Mouse (Mus musculus): ENCODE data around the gene Fxr1. TPM values are rescaled to one million over a fixed set of nuclear protein-coding genes. Genes with fewer than 3 reads are reported as not detected.
A peak's percentile ranks its signal among the peaks of the same experiment; 100 is the strongest.
"Not testable (repeated sequence)": the region's sequence is repeated elsewhere in the genome, so short reads cannot be mapped to it uniquely, and the experiment has no call there.

Fxr1 gene
- polyA plus RNA-seq, 1 experiment from 2014 or later, result 35.4 TPM

DNA sequence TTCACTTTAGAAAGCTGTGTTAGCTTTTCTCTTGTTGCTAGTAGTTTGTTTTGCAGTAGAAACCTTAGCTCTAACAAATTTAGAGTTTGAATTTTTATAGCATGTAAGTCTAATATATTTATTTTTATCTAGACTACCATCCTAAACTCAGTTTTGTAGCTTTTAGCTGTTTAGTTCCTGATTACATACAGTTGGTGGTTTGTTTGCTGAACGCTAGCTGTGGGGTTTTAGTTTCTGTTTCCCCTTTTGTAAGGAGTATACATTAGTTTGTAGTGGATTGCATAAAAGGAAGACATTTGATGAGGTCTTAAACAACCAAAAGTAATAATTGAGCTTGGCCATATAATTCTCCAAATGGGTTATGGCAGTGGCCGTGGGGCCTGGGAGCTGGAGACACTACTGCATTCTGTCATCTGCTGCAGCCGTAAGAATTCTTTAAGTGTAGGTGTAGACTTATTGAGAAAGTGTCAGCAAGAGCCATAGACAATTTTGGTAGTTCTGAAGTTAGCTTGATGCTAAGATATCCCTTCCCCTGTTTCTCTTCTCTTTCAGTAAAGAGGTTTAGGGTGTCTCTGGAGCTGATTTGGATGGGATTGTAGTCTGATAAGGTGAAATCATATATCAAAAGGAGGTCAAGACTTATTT, 14.1 kb downstream of the Fxr1 start:
- H3K4me3 ChIP-seq (ENCODE audit: low read length), result no peak overlapping the region
- H3K9me3 ChIP-seq (ENCODE audit: control insufficient read depth, low read length), result no peaks in the 10 kb centered on the region
- no peak overlapping the region for H3K27ac ChIP-seq (ENCODE audit: low read depth, low read length)
- ATAC-seq, result no peak
- WGBS, result 78% methylated on average over 3 of the region's 3 CpGs
- H3K9ac ChIP-seq (ENCODE audit: low read depth, low read length), result no peak overlapping the region
- H3K27me3 ChIP-seq (replicated peaks; ENCODE audit: control insufficient read depth, insufficient read depth, low read length), result no peaks in the 10 kb centered on the region
- no peaks in the 10 kb centered on the region for H3K36me3 ChIP-seq (ENCODE audit: control insufficient read depth, insufficient read depth, low read length)
- H3K4me2 ChIP-seq (ENCODE audit: low read length), result no peak overlapping the region
- H3K4me1 ChIP-seq (ENCODE audit: control insufficient read depth, insufficient read depth, low read depth, low read length), result peaks cover 6% of the 10 kb centered on the region; the same call in 1 of the 2 replicates

DNA sequence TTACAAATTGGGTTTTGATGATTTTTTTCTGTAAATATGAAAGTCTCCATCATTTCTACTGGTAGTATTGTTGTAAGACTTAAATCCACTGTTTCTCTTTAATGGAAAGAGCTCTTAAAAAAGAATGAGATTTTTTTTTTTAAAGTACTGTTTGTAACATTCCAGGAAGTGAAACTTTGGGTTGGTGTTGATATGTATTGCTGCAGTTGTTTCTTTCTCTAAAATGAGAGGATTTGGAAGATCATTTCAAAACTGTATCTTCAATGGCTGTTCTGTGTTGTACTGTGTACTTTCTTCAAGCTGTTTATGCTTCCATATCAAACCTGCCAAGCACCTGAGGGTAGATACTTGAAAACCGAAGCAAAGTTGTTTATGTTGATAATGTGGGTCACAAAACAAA, 15.1 kb downstream of the Fxr1 start:
- no peaks in the 10 kb centered on the region for H3K36me3 ChIP-seq (ENCODE audit: control insufficient read depth, insufficient read depth, low read length)

DNA sequence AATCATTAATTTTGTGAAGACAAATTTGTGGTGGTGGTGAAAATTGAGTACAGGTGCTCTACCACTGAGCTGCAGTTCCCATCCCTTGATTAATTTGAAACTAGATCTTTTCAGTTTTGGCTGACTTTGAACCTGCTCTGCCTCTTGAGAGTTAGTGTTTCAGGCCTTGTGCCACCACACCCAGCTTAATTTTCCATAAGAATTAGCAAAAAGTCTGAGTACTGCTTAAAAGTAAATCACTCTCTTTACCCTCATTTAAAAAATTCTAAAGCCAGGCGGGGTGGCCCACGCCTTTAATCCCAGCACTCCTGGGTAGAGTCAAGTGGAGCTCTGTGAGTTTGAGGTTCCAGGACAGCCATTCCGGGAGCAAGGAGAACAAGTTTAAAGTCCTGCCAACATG, 16.0 kb downstream of the Fxr1 start:
- Histone ChIP-seq H3K27ac (ENCODE audit: low read depth, low read length) (no peak overlapping the region), H3K9me3 (ENCODE audit: control insufficient read depth, low read length) (no peaks in the 10 kb centered on the region), H3K4me2 (ENCODE audit: low read length) (no peak overlapping the region), H3K36me3 (ENCODE audit: control insufficient read depth, insufficient read depth, low read length) (no peaks in the 10 kb centered on the region), H3K4me1 (ENCODE audit: control insufficient read depth, insufficient read depth, low read depth, low read length) (peaks cover 6% of the 10 kb centered on the region; the same call in 1 of the 2 replicates), H3K9ac (ENCODE audit: low read depth, low read length) (no peak overlapping the region), H3K4me3 (ENCODE audit: low read length) (no peak overlapping the region), H3K27me3 (replicated peaks; ENCODE audit: control insufficient read depth, insufficient read depth, low read length) (no peaks in the 10 kb centered on the region)
- no peak for ATAC-seq
- WGBS, result 81% methylated on average over 3 of the region's 3 CpGs

More for the DNA sequence above, 15.1 kb downstream of the Fxr1 start:
- H3K27ac ChIP-seq (ENCODE audit: low read depth, low read length), result no peak overlapping the region
- no peak overlapping the region for H3K9ac ChIP-seq (ENCODE audit: low read depth, low read length)
- ATAC-seq, result no peak
- 91% methylated on average over 1 of the region's 1 CpGs for WGBS
- no peak overlapping the region for H3K4me3 ChIP-seq (ENCODE audit: low read length)
- H3K9me3 ChIP-seq (ENCODE audit: control insufficient read depth, low read length), result no peaks in the 10 kb centered on the region
- no peak overlapping the region for H3K4me2 ChIP-seq (ENCODE audit: low read length)
- H3K27me3 ChIP-seq (replicated peaks; ENCODE audit: control insufficient read depth, insufficient read depth, low read length), result no peaks in the 10 kb centered on the region
- peaks cover 6% of the 10 kb centered on the region; the same call in 1 of the 2 replicates for H3K4me1 ChIP-seq (ENCODE audit: control insufficient read depth, insufficient read depth, low read depth, low read length)

DNA sequence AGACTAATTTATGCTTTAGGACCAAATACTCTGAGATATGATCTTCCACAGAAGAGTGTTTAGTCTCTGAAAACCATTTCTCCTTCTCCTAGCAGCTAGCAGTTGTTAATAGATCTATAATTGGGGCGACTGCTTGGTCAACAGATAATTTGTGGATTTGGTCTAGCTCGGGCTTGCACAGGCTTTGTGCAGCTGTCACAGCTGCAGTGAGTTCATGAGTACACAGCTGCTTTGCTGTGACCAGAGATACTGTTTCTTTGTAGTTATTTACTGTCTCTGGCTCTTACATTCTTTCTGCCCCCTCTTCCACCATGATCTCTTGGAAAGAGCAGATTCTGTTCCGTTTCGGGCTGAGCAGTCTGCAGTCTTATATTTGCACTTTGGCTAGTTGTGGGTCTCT, 22.2 kb downstream of the Fxr1 start:
- Histone ChIP-seq H3K4me1 (ENCODE audit: control insufficient read depth, insufficient read depth, low read depth, low read length) (peaks cover 3% of the 10 kb centered on the region; the same call in 1 of the 2 replicates), H3K9me3 (ENCODE audit: control insufficient read depth, low read length) (no peaks in the 10 kb centered on the region), H3K9ac (ENCODE audit: low read depth, low read length) (no peak overlapping the region), H3K36me3 (ENCODE audit: control insufficient read depth, insufficient read depth, low read length) (0 out of 2 replicates have a peak, but pooled peaks cover 5% of the 10 kb centered on the region), H3K4me3 (ENCODE audit: low read length) (no peak overlapping the region), H3K4me2 (ENCODE audit: low read length) (no peak overlapping the region), H3K27ac (ENCODE audit: low read depth, low read length) (no peak overlapping the region), H3K27me3 (replicated peaks; ENCODE audit: control insufficient read depth, insufficient read depth, low read length) (no peaks in the 10 kb centered on the region)
- WGBS, result 95% methylated on average over 4 of the region's 4 CpGs
- ATAC-seq, result no peak

DNA sequence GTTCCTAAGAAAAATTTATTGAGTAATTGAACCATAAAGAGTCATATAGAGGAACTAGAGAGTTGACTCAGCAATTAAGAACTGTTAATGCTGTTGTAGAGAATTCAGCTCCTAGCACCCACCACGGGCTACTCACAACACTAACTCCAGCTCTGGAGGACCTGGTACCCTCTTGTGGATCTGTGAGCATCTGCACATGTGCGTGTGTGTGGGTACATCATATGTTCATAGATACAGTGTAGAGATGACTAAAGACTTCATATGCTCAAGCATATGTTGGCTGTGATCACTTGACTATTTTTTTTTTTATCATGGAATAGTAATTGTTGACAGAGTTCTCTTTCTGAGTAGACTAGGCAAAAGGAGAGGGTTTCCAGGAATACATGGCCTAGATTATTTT, 42.6 kb downstream of the Fxr1 start:
- 95% methylated on average over 2 of the region's 2 CpGs for WGBS
- no peak for ATAC-seq

DNA sequence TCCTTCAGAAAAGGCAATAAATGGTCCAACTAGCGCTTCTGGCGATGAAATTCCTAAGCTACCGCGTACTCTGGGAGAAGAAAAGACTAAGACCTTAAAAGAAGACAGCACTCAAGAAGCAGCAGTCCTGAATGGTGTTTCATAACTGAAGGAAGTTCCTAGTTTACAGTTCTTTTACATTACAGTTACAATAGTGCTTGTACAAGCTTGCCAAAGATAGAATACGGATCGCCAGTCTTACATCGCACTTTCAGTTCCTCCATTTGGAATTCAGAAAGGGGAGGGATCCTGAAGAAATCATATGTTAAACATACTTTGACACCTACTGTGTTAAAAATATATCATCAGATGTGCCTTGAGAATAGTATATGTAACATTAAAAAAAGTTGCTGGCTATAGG, 49.2 kb downstream of the Fxr1 start:
- H3K27ac ChIP-seq (ENCODE audit: low read depth, low read length); H3K4me2 ChIP-seq (ENCODE audit: low read length); H3K9ac ChIP-seq (ENCODE audit: low read depth, low read length); H3K4me3 ChIP-seq (ENCODE audit: low read length); H3K9me3 ChIP-seq (ENCODE audit: control insufficient read depth, low read length); H3K27me3 ChIP-seq (replicated peaks; ENCODE audit: control insufficient read depth, insufficient read depth, low read length); H3K4me1 ChIP-seq (ENCODE audit: control insufficient read depth, insufficient read depth, low read depth, low read length); ATAC-seq: not testable (repeated sequence)
- 94% methylated on average over 7 of the region's 7 CpGs for WGBS
- H3K36me3 ChIP-seq (ENCODE audit: control insufficient read depth, insufficient read depth, low read length), result peaks cover 12% of the 10 kb centered on the region

More for the DNA sequence above, 42.6 kb downstream of the Fxr1 start:
- Histone ChIP-seq H3K9ac (ENCODE audit: low read depth, low read length) (no peak overlapping the region), H3K4me3 (ENCODE audit: low read length) (no peak overlapping the region), H3K27ac (ENCODE audit: low read depth, low read length) (no peak overlapping the region), H3K36me3 (ENCODE audit: control insufficient read depth, insufficient read depth, low read length) (peaks cover 22% of the 10 kb centered on the region), H3K9me3 (ENCODE audit: control insufficient read depth, low read length) (no peaks in the 10 kb centered on the region), H3K27me3 (replicated peaks; ENCODE audit: control insufficient read depth, insufficient read depth, low read length) (no peaks in the 10 kb centered on the region), H3K4me2 (ENCODE audit: low read length) (no peak overlapping the region), H3K4me1 (ENCODE audit: control insufficient read depth, insufficient read depth, low read depth, low read length) (no peaks in the 10 kb centered on the region)

DNA sequence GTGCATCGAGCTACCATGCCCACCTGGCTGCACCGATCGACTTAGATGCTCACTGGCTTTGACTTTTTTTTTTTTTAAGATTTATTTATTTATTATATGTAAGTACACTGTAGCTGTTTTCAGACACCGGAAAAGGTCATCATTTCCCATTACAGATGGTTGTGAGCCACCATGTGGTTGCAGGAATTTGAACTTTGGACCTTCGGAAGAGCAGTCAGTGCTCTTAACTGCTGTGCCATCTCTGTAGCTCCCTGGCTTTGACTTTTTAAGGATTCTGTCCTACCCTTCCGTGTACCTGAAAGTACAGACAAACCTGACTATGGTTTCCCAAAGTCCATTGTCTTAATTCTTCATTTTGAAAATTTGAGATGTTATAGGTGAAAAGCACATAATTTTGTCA, 53.0 kb downstream of the Fxr1 start:
- no peak for ATAC-seq
- peaks cover 9% of the 10 kb centered on the region for H3K36me3 ChIP-seq (ENCODE audit: control insufficient read depth, insufficient read depth, low read length)

DNA sequence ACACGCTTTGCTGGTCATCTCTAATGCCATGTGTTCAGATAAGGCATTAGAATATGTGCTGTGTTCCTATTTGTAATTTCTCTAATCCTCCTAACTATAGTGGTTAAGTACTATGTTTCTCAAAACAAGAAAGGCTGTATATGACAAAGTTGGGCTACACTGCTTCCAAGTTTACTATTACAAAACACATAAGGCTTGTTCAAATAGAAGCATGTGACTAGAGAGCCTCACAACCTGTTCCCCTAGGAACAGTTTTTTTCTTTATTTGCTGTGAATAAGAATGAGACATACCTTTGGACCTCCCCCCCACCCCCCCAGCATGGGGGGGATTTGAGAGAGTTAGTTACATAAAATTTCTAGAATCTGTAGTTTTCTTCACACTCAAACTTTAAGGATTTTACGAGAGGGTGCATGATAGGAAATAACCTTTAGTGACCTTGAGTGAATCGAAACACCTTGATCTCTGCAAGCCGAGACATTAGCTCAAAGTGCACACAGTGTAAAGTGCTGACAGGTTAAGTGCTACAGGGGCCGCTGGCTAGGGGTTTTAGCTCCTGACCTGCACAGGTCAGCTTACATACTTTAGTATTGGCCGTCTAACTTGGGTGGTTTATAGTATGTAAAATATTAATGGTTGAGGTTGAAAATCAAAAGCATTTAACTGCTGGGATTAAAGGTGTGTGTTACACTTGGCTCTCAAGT, 56.5 kb downstream of the Fxr1 start:
- H3K4me1 ChIP-seq (ENCODE audit: control insufficient read depth, insufficient read depth, low read depth, low read length), result peaks cover 9% of the 10 kb centered on the region
- WGBS, result 92% methylated on average over 6 of the region's 6 CpGs
- H3K4me2 ChIP-seq (ENCODE audit: low read length), result no peak overlapping the region
- H3K9me3 ChIP-seq (ENCODE audit: control insufficient read depth, low read length), result no peaks in the 10 kb centered on the region
- H3K9ac ChIP-seq (ENCODE audit: low read depth, low read length), result no peak overlapping the region
- ATAC-seq, result no peak
- no peaks in the 10 kb centered on the region for H3K27me3 ChIP-seq (replicated peaks; ENCODE audit: control insufficient read depth, insufficient read depth, low read length)
- no peak overlapping the region for H3K27ac ChIP-seq (ENCODE audit: low read depth, low read length)
- no peak overlapping the region for H3K4me3 ChIP-seq (ENCODE audit: low read length)
- peaks cover 12% of the 10 kb centered on the region for H3K36me3 ChIP-seq (ENCODE audit: control insufficient read depth, insufficient read depth, low read length)

More for the DNA sequence above, 53.0 kb downstream of the Fxr1 start:
- H3K27ac ChIP-seq (ENCODE audit: low read depth, low read length), result no peak overlapping the region
- no peaks in the 10 kb centered on the region for H3K27me3 ChIP-seq (replicated peaks; ENCODE audit: control insufficient read depth, insufficient read depth, low read length)
- no peak overlapping the region for H3K4me2 ChIP-seq (ENCODE audit: low read length)
- no peaks in the 10 kb centered on the region for H3K4me1 ChIP-seq (ENCODE audit: control insufficient read depth, insufficient read depth, low read depth, low read length)
- WGBS, result 96% methylated on average over 6 of the region's 6 CpGs
- no peaks in the 10 kb centered on the region for H3K9me3 ChIP-seq (ENCODE audit: control insufficient read depth, low read length)
- no peak overlapping the region for H3K4me3 ChIP-seq (ENCODE audit: low read length)
- no peak overlapping the region for H3K9ac ChIP-seq (ENCODE audit: low read depth, low read length)

DNA sequence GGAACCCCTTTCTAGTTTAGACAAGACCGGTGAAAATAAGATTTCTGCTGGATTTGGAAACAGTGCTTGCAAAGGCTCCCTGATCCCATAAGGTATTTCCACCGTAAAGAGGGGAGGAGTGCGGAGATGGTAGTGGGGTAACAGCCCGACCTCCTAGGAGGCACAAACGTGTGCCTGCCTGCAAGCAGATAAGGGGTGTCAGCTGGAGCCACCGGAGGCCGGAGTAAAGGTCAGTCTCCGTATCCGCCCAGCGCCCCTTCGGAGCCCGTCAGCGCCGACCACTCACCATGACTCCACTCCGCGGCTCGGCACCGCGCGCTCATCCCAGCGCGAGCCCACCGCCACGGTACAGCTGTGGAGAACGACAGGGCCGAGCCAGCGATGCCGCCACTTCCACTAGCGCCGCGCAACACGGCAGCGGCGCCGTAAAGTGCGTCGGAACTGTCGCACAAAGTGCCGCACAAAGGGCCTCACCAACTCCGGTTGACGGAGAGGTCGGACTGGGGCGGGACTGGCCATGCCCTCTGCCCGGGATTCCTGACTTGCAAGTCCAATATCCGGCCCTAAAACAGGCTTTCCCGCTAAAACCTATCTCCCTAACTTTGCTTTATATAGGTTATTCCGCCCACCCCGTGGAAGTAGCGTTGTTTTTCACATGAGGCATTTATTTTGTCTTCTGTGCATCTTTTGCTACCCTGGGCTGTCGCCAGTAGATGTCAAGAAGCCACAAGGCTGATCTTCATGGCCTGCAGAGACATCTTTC, 61.3 kb downstream of the Fxr1 start, which contains the start of gene Dnajc19:
Dnajc19 (minus strand) TSS at position 422 of the 763 bp plus-strand sequence.
- under 1% methylated on average over 50 of the region's 50 CpGs for WGBS
- peak within 1 kb of the TSS; percentile 79 for H3K4me3 ChIP-seq (ENCODE audit: low read length)
- peak within 1 kb of the TSS; percentile 93 for H3K9ac ChIP-seq (ENCODE audit: low read depth, low read length)
- H3K4me2 ChIP-seq (ENCODE audit: low read length), result peak within 1 kb of the TSS; percentile 71
- ATAC-seq, result peak; percentile 96
- no peaks in the 10 kb centered on the region for H3K27me3 ChIP-seq (replicated peaks; ENCODE audit: control insufficient read depth, insufficient read depth, low read length)
- peak within 1 kb of the TSS; percentile 79 for H3K27ac ChIP-seq (ENCODE audit: low read depth, low read length)
- H3K4me1 ChIP-seq (ENCODE audit: control insufficient read depth, insufficient read depth, low read depth, low read length), result peaks cover 15% of the 10 kb centered on the region
- no peaks in the 10 kb centered on the region for H3K9me3 ChIP-seq (ENCODE audit: control insufficient read depth, low read length)
- H3K36me3 ChIP-seq (ENCODE audit: control insufficient read depth, insufficient read depth, low read length), result peaks cover 5% of the 10 kb centered on the region; the same call in 1 of the 2 replicates

All from hindbrain, embryonic 16.5 days (tissue).